Mouse (Mus musculus): ENCODE data around the gene Plcb1. TPM values are rescaled to one million over a fixed set of nuclear protein-coding genes. Genes with fewer than 3 reads are reported as not detected.

Plcb1 gene
- polyA plus RNA-seq, 1 experiment from 2014 or later = 34.5 TPM

GRCm38 (mm10) chr2:135029288-135029687, 243.4 kb downstream of the Plcb1 start:
- H3K27ac ChIP-seq (ENCODE audit: low read depth, low read length) = no peak overlapping the region
- H3K4me1 ChIP-seq (ENCODE audit: control insufficient read depth, insufficient read depth, low read length) = no peaks in the 10 kb centered on the region
- no peak overlapping the region for H3K4me3 ChIP-seq (ENCODE audit: low read length)
- no peak overlapping the region for H3K4me2 ChIP-seq (replicated peaks; ENCODE audit: low read depth, low read length)
- H3K9ac ChIP-seq (ENCODE audit: low read depth, low read length) = no peak overlapping the region
- no peaks in the 10 kb centered on the region for H3K9me3 ChIP-seq (ENCODE audit: control insufficient read depth, low read length)
- no peaks in the 10 kb centered on the region for H3K27me3 ChIP-seq (ENCODE audit: control insufficient read depth, insufficient read depth, low read length)
- no peaks in the 10 kb centered on the region for H3K36me3 ChIP-seq (ENCODE audit: control insufficient read depth, insufficient read depth, low read length)
- ATAC-seq (ENCODE audit: low FRiP score, low TSS enrichment) = no peak
- 84% methylated on average over 5 of the region's 5 CpGs for WGBS

- no peak overlapping the region for H3K27ac ChIP-seq (ENCODE audit: low read depth, low read length)
- no peaks in the 10 kb centered on the region for H3K9me3 ChIP-seq (ENCODE audit: control insufficient read depth, low read length)
- no peak for ATAC-seq (ENCODE audit: low FRiP score, low TSS enrichment)
- no peaks in the 10 kb centered on the region for H3K27me3 ChIP-seq (ENCODE audit: control insufficient read depth, insufficient read depth, low read length)
- H3K4me1 ChIP-seq (ENCODE audit: control insufficient read depth, insufficient read depth, low read length) = no peaks in the 10 kb centered on the region
- no peak overlapping the region for H3K4me3 ChIP-seq (ENCODE audit: low read length)
- WGBS = 62% methylated on average over 6 of the region's 6 CpGs
- H3K4me2 ChIP-seq (replicated peaks; ENCODE audit: low read depth, low read length) = no peak overlapping the region
- H3K9ac ChIP-seq (ENCODE audit: low read depth, low read length) = no peak overlapping the region
- no peaks in the 10 kb centered on the region for H3K36me3 ChIP-seq (ENCODE audit: control insufficient read depth, insufficient read depth, low read length)
These were observed 243.8 kb downstream of the Plcb1 start for GRCm38 (mm10) chr2:135029700-135030099.

GRCm38 (mm10) chr2:135035640-135036260, 249.9 kb downstream of the Plcb1 start:
- H3K36me3 ChIP-seq (ENCODE audit: control insufficient read depth, insufficient read depth, low read length) = no peaks in the 10 kb centered on the region
- no peak overlapping the region for H3K27ac ChIP-seq (ENCODE audit: low read depth, low read length)
- ATAC-seq (ENCODE audit: low FRiP score, low TSS enrichment) = no peak
- no peak overlapping the region for H3K9ac ChIP-seq (ENCODE audit: low read depth, low read length)
- H3K4me3 ChIP-seq (ENCODE audit: low read length) = no peak overlapping the region
- H3K4me2 ChIP-seq (replicated peaks; ENCODE audit: low read depth, low read length) = no peak overlapping the region
- 1% methylated on average over 4 of the region's 4 CpGs for WGBS
- no peaks in the 10 kb centered on the region for H3K4me1 ChIP-seq (ENCODE audit: control insufficient read depth, insufficient read depth, low read length)
- no peaks in the 10 kb centered on the region for H3K9me3 ChIP-seq (ENCODE audit: control insufficient read depth, low read length)
- H3K27me3 ChIP-seq (ENCODE audit: control insufficient read depth, insufficient read depth, low read length) = no peaks in the 10 kb centered on the region

GRCm38 (mm10) chr2:135048791-135049190, 262.9 kb downstream of the Plcb1 start:
- no peak for ATAC-seq (ENCODE audit: low FRiP score, low TSS enrichment)
- Histone ChIP-seq H3K9ac (ENCODE audit: low read depth, low read length) (no peak overlapping the region), H3K36me3 (ENCODE audit: control insufficient read depth, insufficient read depth, low read length) (no peaks in the 10 kb centered on the region), H3K9me3 (ENCODE audit: control insufficient read depth, low read length) (no peaks in the 10 kb centered on the region), H3K27me3 (ENCODE audit: control insufficient read depth, insufficient read depth, low read length) (no peaks in the 10 kb centered on the region), H3K4me3 (ENCODE audit: low read length) (no peak overlapping the region), H3K27ac (ENCODE audit: low read depth, low read length) (no peak overlapping the region), H3K4me1 (ENCODE audit: control insufficient read depth, insufficient read depth, low read length) (no peaks in the 10 kb centered on the region), H3K4me2 (replicated peaks; ENCODE audit: low read depth, low read length) (no peak overlapping the region)
- 81% methylated on average over 2 of the region's 2 CpGs for WGBS

- Histone ChIP-seq H3K4me1 (ENCODE audit: control insufficient read depth, insufficient read depth, low read length) (no peaks in the 10 kb centered on the region), H3K4me3 (ENCODE audit: low read length) (no peak overlapping the region), H3K27ac (ENCODE audit: low read depth, low read length) (no peak overlapping the region), H3K9me3 (ENCODE audit: control insufficient read depth, low read length) (no peaks in the 10 kb centered on the region), H3K9ac (ENCODE audit: low read depth, low read length) (no peak overlapping the region), H3K36me3 (ENCODE audit: control insufficient read depth, insufficient read depth, low read length) (no peaks in the 10 kb centered on the region), H3K27me3 (ENCODE audit: control insufficient read depth, insufficient read depth, low read length) (no peaks in the 10 kb centered on the region), H3K4me2 (replicated peaks; ENCODE audit: low read depth, low read length) (no peak overlapping the region)
- 84% methylated on average over 6 of the region's 6 CpGs for WGBS
- no peak for ATAC-seq (ENCODE audit: low FRiP score, low TSS enrichment)
These were observed 263.4 kb downstream of the Plcb1 start for GRCm38 (mm10) chr2:135049283-135049682.

- no peaks in the 10 kb centered on the region for H3K4me1 ChIP-seq (ENCODE audit: control insufficient read depth, insufficient read depth, low read length)
- H3K27ac ChIP-seq (ENCODE audit: low read depth, low read length) = no peak overlapping the region
- H3K36me3 ChIP-seq (ENCODE audit: control insufficient read depth, insufficient read depth, low read length) = no peaks in the 10 kb centered on the region
- no peak overlapping the region for H3K4me3 ChIP-seq (ENCODE audit: low read length)
- H3K4me2 ChIP-seq (replicated peaks; ENCODE audit: low read depth, low read length) = no peak overlapping the region
- ATAC-seq (ENCODE audit: low FRiP score, low TSS enrichment) = no peak; the same call in 1 of the 2 replicates
- H3K9me3 ChIP-seq (ENCODE audit: control insufficient read depth, low read length) = no peaks in the 10 kb centered on the region
- 62% methylated on average over 4 of the region's 4 CpGs for WGBS
- H3K9ac ChIP-seq (ENCODE audit: low read depth, low read length) = no peak overlapping the region
- no peaks in the 10 kb centered on the region for H3K27me3 ChIP-seq (ENCODE audit: control insufficient read depth, insufficient read depth, low read length)
These were observed 265.8 kb downstream of the Plcb1 start for GRCm38 (mm10) chr2:135051540-135052288.

GRCm38 (mm10) chr2:135053391-135053790, 267.5 kb downstream of the Plcb1 start:
- no peaks in the 10 kb centered on the region for H3K27me3 ChIP-seq (ENCODE audit: control insufficient read depth, insufficient read depth, low read length)
- no peaks in the 10 kb centered on the region for H3K4me1 ChIP-seq (ENCODE audit: control insufficient read depth, insufficient read depth, low read length)
- H3K4me3 ChIP-seq (ENCODE audit: low read length) = no peak overlapping the region
- H3K36me3 ChIP-seq (ENCODE audit: control insufficient read depth, insufficient read depth, low read length) = no peaks in the 10 kb centered on the region
- no peak overlapping the region for H3K4me2 ChIP-seq (replicated peaks; ENCODE audit: low read depth, low read length)
- 86% methylated on average over 3 of the region's 3 CpGs for WGBS
- no peaks in the 10 kb centered on the region for H3K9me3 ChIP-seq (ENCODE audit: control insufficient read depth, low read length)
- H3K9ac ChIP-seq (ENCODE audit: low read depth, low read length) = no peak overlapping the region
- no peak overlapping the region for H3K27ac ChIP-seq (ENCODE audit: low read depth, low read length)
- no peak for ATAC-seq (ENCODE audit: low FRiP score, low TSS enrichment)

- no peak overlapping the region for H3K9ac ChIP-seq (ENCODE audit: low read depth, low read length)
- no peak overlapping the region for H3K27ac ChIP-seq (ENCODE audit: low read depth, low read length)
- ATAC-seq (ENCODE audit: low FRiP score, low TSS enrichment) = no peak
- H3K4me1 ChIP-seq (ENCODE audit: control insufficient read depth, insufficient read depth, low read length) = no peaks in the 10 kb centered on the region
- no peaks in the 10 kb centered on the region for H3K36me3 ChIP-seq (ENCODE audit: control insufficient read depth, insufficient read depth, low read length)
- H3K9me3 ChIP-seq (ENCODE audit: control insufficient read depth, low read length) = no peaks in the 10 kb centered on the region
- H3K27me3 ChIP-seq (ENCODE audit: control insufficient read depth, insufficient read depth, low read length) = no peaks in the 10 kb centered on the region
- no peak overlapping the region for H3K4me2 ChIP-seq (replicated peaks; ENCODE audit: low read depth, low read length)
- no peak overlapping the region for H3K4me3 ChIP-seq (ENCODE audit: low read length)
These were observed 281.6 kb downstream of the Plcb1 start for GRCm38 (mm10) chr2:135067419-135067818.

- Histone ChIP-seq H3K4me1 (ENCODE audit: control insufficient read depth, insufficient read depth, low read length) (no peaks in the 10 kb centered on the region), H3K4me2 (replicated peaks; ENCODE audit: low read depth, low read length) (no peak overlapping the region), H3K36me3 (ENCODE audit: control insufficient read depth, insufficient read depth, low read length) (no peaks in the 10 kb centered on the region), H3K27me3 (ENCODE audit: control insufficient read depth, insufficient read depth, low read length) (no peaks in the 10 kb centered on the region), H3K9ac (ENCODE audit: low read depth, low read length) (no peak overlapping the region), H3K4me3 (ENCODE audit: low read length) (no peak overlapping the region), H3K27ac (ENCODE audit: low read depth, low read length) (no peak overlapping the region), H3K9me3 (ENCODE audit: control insufficient read depth, low read length) (no peaks in the 10 kb centered on the region)
- no peak for ATAC-seq (ENCODE audit: low FRiP score, low TSS enrichment)
- WGBS = 90% methylated on average over 4 of the region's 4 CpGs
These were observed 285.5 kb downstream of the Plcb1 start for GRCm38 (mm10) chr2:135071349-135071748.

Measured in kidney, embryonic 14.5 days (tissue).